Mouse (Mus musculus): Measurements from ENCODE around the gene Ms4a8a. TPM values are rescaled to one million over a fixed set of nuclear protein-coding genes. Genes with fewer than 3 reads are reported as not detected.
A peak's percentile ranks its signal among the peaks of the same experiment; 100 is the strongest.
"Not testable (repeated sequence)": the region's sequence is repeated elsewhere in the genome, so short reads cannot be mapped to it uniquely, and the experiment has no call there.

Ms4a8a gene
- 0.19 and 0.38 TPM in 2 replicates for polyA plus RNA-seq (2015; fragmentation: Nextera tagmentation; extraction: Ambion mirVana)

GRCm38 (mm10) chr19:11080934-11081333 is at the start of gene Ms4a8a:
Gene Ms4a8a (minus strand): TSS chr19:11081102.
- no peak for DNase-seq (ENCODE audit: low spot score)

- no peak for DNase-seq (ENCODE audit: low spot score)
Observed at GRCm38 (mm10) chr19:11129702-11130101, 48.8 kb upstream of the Ms4a8a start.

- DNase-seq (ENCODE audit: low spot score): peak; percentile 11
Observed at GRCm38 (mm10) chr19:11121016-11121420, 40.1 kb upstream of the Ms4a8a start.

- DNase-seq (ENCODE audit: low spot score): no peak
Observed at GRCm38 (mm10) chr19:11119338-11119737, 38.4 kb upstream of the Ms4a8a start.

- DNase-seq (ENCODE audit: low spot score): no peak
Observed at GRCm38 (mm10) chr19:11107746-11108145, 26.8 kb upstream of the Ms4a8a start.

- no peak for DNase-seq (ENCODE audit: low spot score)
Observed at GRCm38 (mm10) chr19:11101880-11102279, 21.0 kb upstream of the Ms4a8a start.

- no peak for DNase-seq (ENCODE audit: low spot score)
Observed at GRCm38 (mm10) chr19:11098401-11098800, 17.5 kb upstream of the Ms4a8a start.

- DNase-seq (ENCODE audit: low spot score): peak; percentile 3
Observed at GRCm38 (mm10) chr19:11092131-11092530, 11.2 kb upstream of the Ms4a8a start.

GRCm38 (mm10) chr19:11070364-11070763 is 10.5 kb downstream of the Ms4a8a start:
- no peak for DNase-seq (ENCODE audit: low spot score)

GRCm38 (mm10) chr19:11065202-11065875 is 15.6 kb downstream of the Ms4a8a start:
- no peak for DNase-seq (ENCODE audit: low spot score)

GRCm38 (mm10) chr19:11060900-11061299 is 20.0 kb downstream of the Ms4a8a start:
- no peak for DNase-seq (ENCODE audit: low spot score)

GRCm38 (mm10) chr19:11059967-11060366 is 20.9 kb downstream of the Ms4a8a start:
- DNase-seq (ENCODE audit: low spot score): no peak

GRCm38 (mm10) chr19:11055700-11056099 is 25.2 kb downstream of the Ms4a8a start:
- not testable (repeated sequence) for DNase-seq (ENCODE audit: low spot score)

- no peak for DNase-seq (ENCODE audit: low spot score)
Observed at GRCm38 (mm10) chr19:11053277-11053676, 27.6 kb downstream of the Ms4a8a start.

- DNase-seq (ENCODE audit: low spot score): no peak
Observed at GRCm38 (mm10) chr19:11052877-11053276, 28.0 kb downstream of the Ms4a8a start.

GRCm38 (mm10) chr19:11050286-11050685 is 30.6 kb downstream of the Ms4a8a start:
- DNase-seq (ENCODE audit: low spot score): no peak

- no peak for DNase-seq (ENCODE audit: low spot score)
Observed at GRCm38 (mm10) chr19:11049426-11049825, 31.5 kb downstream of the Ms4a8a start.

GRCm38 (mm10) chr19:11048503-11048902 is 32.4 kb downstream of the Ms4a8a start:
- DNase-seq (ENCODE audit: low spot score): no peak

GRCm38 (mm10) chr19:11048009-11048408 is 32.9 kb downstream of the Ms4a8a start:
- DNase-seq (ENCODE audit: low spot score): peak; percentile 41

GRCm38 (mm10) chr19:11044996-11045711 is 35.7 kb downstream of the Ms4a8a start:
- peak; percentile 77 for DNase-seq (ENCODE audit: low spot score)

- no peak for DNase-seq (ENCODE audit: low spot score)
Observed at GRCm38 (mm10) chr19:11044671-11044995, 36.3 kb downstream of the Ms4a8a start.

GRCm38 (mm10) chr19:11037570-11037969 is 43.3 kb downstream of the Ms4a8a start:
- DNase-seq (ENCODE audit: low spot score): no peak

GRCm38 (mm10) chr19:11022382-11022781 is 58.5 kb downstream of the Ms4a8a start:
- DNase-seq (ENCODE audit: low spot score): no peak

Data from thymus, postnatal 0 days (tissue).